Mouse (Mus musculus): ENCODE results near the gene Ano7. TPM values are rescaled to one million over a fixed set of nuclear protein-coding genes. Genes with fewer than 3 reads are reported as not detected.
"Not testable (repeated sequence)": the region's sequence is repeated elsewhere in the genome, so short reads cannot be mapped to it uniquely, and the experiment has no call there.

Ano7 gene
- polyA plus RNA-seq, 1 experiment from 2014 or later, result not detected

- TF ChIP-seq CTCF (IDR thresholded peaks at IDR 0.05; ENCODE audit: low read depth) (no peak), EP300 (IDR thresholded peaks at IDR 0.05; ENCODE audit: low read depth) (0 out of 2 replicates have a peak, but pooled peaks have one; percentile 12)
- Histone ChIP-seq H3K36me3 (replicated peaks; ENCODE audit: insufficient read depth, low read length) (peaks cover 14% of the 10 kb centered on the region), H3K27me3 (ENCODE audit: insufficient read depth, low read length) (no peaks in the 10 kb centered on the region), H3K9ac (replicated peaks) (peak overlapping the region; percentile 98), H3K4me2 (ENCODE audit: low read depth, low read length) (peak overlapping the region; percentile 87), H3K27ac (ENCODE audit: low read depth) (peak overlapping the region; percentile 99), H3K9me3 (ENCODE audit: low read length) (no peaks in the 10 kb centered on the region), H3K4me1 (ENCODE audit: insufficient read depth) (peaks cover 22% of the 10 kb centered on the region; the same call in 1 of the 2 replicates), H3K4me3 (ENCODE audit: low read depth, low read length) (peak overlapping the region; percentile 97)
- DNase-seq (peak; percentile 84), ATAC-seq (peak; percentile 83)
- 4% methylated on average over 18 of the region's 18 CpGs for WGBS (ENCODE audit: insufficient replicate concordance)
These were observed 70.8 kb downstream of the Ano7 start for GRCm38 (mm10) chr1:93444405-93445110.

GRCm38 (mm10) chr1:93445111-93445821, 71.5 kb downstream of the Ano7 start:
- peak overlapping the region; percentile 99 for H3K27ac ChIP-seq (ENCODE audit: low read depth)
- H3K9me3 ChIP-seq (ENCODE audit: low read length), result no peaks in the 10 kb centered on the region
- peaks cover 14% of the 10 kb centered on the region for H3K36me3 ChIP-seq (replicated peaks; ENCODE audit: insufficient read depth, low read length)
- no peaks in the 10 kb centered on the region for H3K27me3 ChIP-seq (ENCODE audit: insufficient read depth, low read length)
- peak overlapping the region; percentile 87 for H3K4me2 ChIP-seq (ENCODE audit: low read depth, low read length)
- under 1% methylated on average over 45 of the region's 84 CpGs for WGBS (ENCODE audit: insufficient replicate concordance)
- peaks cover 22% of the 10 kb centered on the region; the same call in 1 of the 2 replicates for H3K4me1 ChIP-seq (ENCODE audit: insufficient read depth)
- H3K4me3 ChIP-seq (ENCODE audit: low read depth, low read length), result peak overlapping the region; percentile 97
- peak overlapping the region; percentile 98 for H3K9ac ChIP-seq (replicated peaks)
- TF ChIP-seq EP300 (IDR thresholded peaks at IDR 0.05; ENCODE audit: low read depth) (no peak), CTCF (IDR thresholded peaks at IDR 0.05; ENCODE audit: low read depth) (no peak)
- ATAC-seq (peak; percentile 88), DNase-seq (peak; percentile 86)

GRCm38 (mm10) chr1:93445822-93446162, 72.1 kb downstream of the Ano7 start:
- peaks cover 22% of the 10 kb centered on the region; the same call in 1 of the 2 replicates for H3K4me1 ChIP-seq (ENCODE audit: insufficient read depth)
- H3K4me3 ChIP-seq (ENCODE audit: low read depth, low read length), result peak overlapping the region; percentile 97
- peak overlapping the region; percentile 98 for H3K9ac ChIP-seq (replicated peaks)
- peak overlapping the region; percentile 87 for H3K4me2 ChIP-seq (ENCODE audit: low read depth, low read length)
- ATAC-seq, result peak; percentile 2; the same call in 1 of the 2 replicates
- no peaks in the 10 kb centered on the region for H3K27me3 ChIP-seq (ENCODE audit: insufficient read depth, low read length)
- 18% methylated on average over 3 of the region's 3 CpGs for WGBS (ENCODE audit: insufficient replicate concordance)
- no peak for DNase-seq
- TF ChIP-seq CTCF (IDR thresholded peaks at IDR 0.05; ENCODE audit: low read depth) (peak; percentile 6; the same call in 1 of the 2 replicates), EP300 (IDR thresholded peaks at IDR 0.05; ENCODE audit: low read depth) (no peak)
- H3K36me3 ChIP-seq (replicated peaks; ENCODE audit: insufficient read depth, low read length), result peaks cover 9% of the 10 kb centered on the region
- peak overlapping the region; percentile 99 for H3K27ac ChIP-seq (ENCODE audit: low read depth)
- H3K9me3 ChIP-seq (ENCODE audit: low read length), result no peaks in the 10 kb centered on the region

- not testable (repeated sequence) for H3K9me3 ChIP-seq (ENCODE audit: low read length); H3K36me3 ChIP-seq (replicated peaks; ENCODE audit: insufficient read depth, low read length); H3K27ac ChIP-seq (ENCODE audit: low read depth); H3K4me3 ChIP-seq (ENCODE audit: low read depth, low read length); H3K9ac ChIP-seq (replicated peaks); DNase-seq; H3K4me2 ChIP-seq (ENCODE audit: low read depth, low read length); H3K27me3 ChIP-seq (ENCODE audit: insufficient read depth, low read length); ATAC-seq
- H3K4me1 ChIP-seq (ENCODE audit: insufficient read depth), result peaks cover 10% of the 10 kb centered on the region; the same call in 1 of the 2 replicates
- 82% methylated on average over 5 of the region's 5 CpGs for WGBS (ENCODE audit: insufficient replicate concordance)
- peak; percentile 41 for TF ChIP-seq CTCF (IDR thresholded peaks at IDR 0.05; ENCODE audit: low read depth)
These were observed 76.4 kb downstream of the Ano7 start for GRCm38 (mm10) chr1:93450118-93450517.

GRCm38 (mm10) chr1:93453721-93454255, 80.1 kb downstream of the Ano7 start:
- Histone ChIP-seq H3K27ac (ENCODE audit: low read depth) (no peak overlapping the region; the same call in 1 of the 2 replicates), H3K36me3 (replicated peaks; ENCODE audit: insufficient read depth, low read length) (no peaks in the 10 kb centered on the region), H3K4me2 (ENCODE audit: low read depth, low read length) (no peak overlapping the region), H3K9me3 (ENCODE audit: low read length) (no peaks in the 10 kb centered on the region), H3K4me1 (ENCODE audit: insufficient read depth) (no peaks in the 10 kb centered on the region), H3K27me3 (ENCODE audit: insufficient read depth, low read length) (no peaks in the 10 kb centered on the region), H3K4me3 (ENCODE audit: low read depth, low read length) (no peak overlapping the region), H3K9ac (replicated peaks) (no peak overlapping the region)
- DNase-seq (no peak), ATAC-seq (no peak)
- TF ChIP-seq CTCF (IDR thresholded peaks at IDR 0.05; ENCODE audit: low read depth), result no peak

Small RNAs within 50 kb of the gene (microRNA-seq; reads per million reads assigned to microRNA genes)
- gene Mir6345 (not detected), gene Mir6902 (not detected)

Other genes starting within 250 kb of the Ano7 start
- 443 and 456 TPM in 2 replicates for gene Agxt, start 238.7 kb upstream of the Ano7 start, polyA plus RNA-seq (2015; fragmentation: Nextera tagmentation; extraction: Ambion mirVana)
- 0.51 and 0.99 TPM in 2 replicates for gene 2310007B03Rik, start 213.0 kb upstream of the Ano7 start, polyA plus RNA-seq (2015; fragmentation: Nextera tagmentation; extraction: Ambion mirVana)
- not detected in 2 replicates for gene Crocc2, start 205.2 kb upstream of the Ano7 start, polyA plus RNA-seq (2015; fragmentation: Nextera tagmentation; extraction: Ambion mirVana)
- gene Sned1, start 138.1 kb upstream of the Ano7 start, polyA plus RNA-seq (2015; fragmentation: Nextera tagmentation; extraction: Ambion mirVana), result 0.25 and 0.54 TPM in 2 replicates
- 8.7 and 9.4 TPM in 2 replicates for gene Mterf4, start 68.0 kb upstream of the Ano7 start, polyA plus RNA-seq (2015; fragmentation: Nextera tagmentation; extraction: Ambion mirVana)
- gene Ppp1r7, start 31.1 kb upstream of the Ano7 start, polyA plus RNA-seq (2015; fragmentation: Nextera tagmentation; extraction: Ambion mirVana), result 19.5 and 21.2 TPM in 2 replicates
- 1.9 and 2.3 TPM in 2 replicates for gene Pask, start 30.4 kb upstream of the Ano7 start, polyA plus RNA-seq (2015; fragmentation: Nextera tagmentation; extraction: Ambion mirVana)
- gene Hdlbp, start 104.9 kb downstream of the Ano7 start, polyA plus RNA-seq (2015; fragmentation: Nextera tagmentation; extraction: Ambion mirVana), result 106 and 131 TPM in 2 replicates
- 3.9 and 4.0 TPM in 2 replicates for gene Farp2, start 138.1 kb downstream of the Ano7 start, polyA plus RNA-seq (2015; fragmentation: Nextera tagmentation; extraction: Ambion mirVana)

Measured in liver, postnatal 0 days (tissue).